Mouse (Mus musculus) kidney, adult 2 months (tissue): Measurements from ENCODE around the gene Vipas39.

Experiments used
- CTCF ChIP-seq: fragments of 200-500 bp; conservative IDR thresholded peaks from 2 replicates; pipeline ENCODE4 v1.5.1; 2011; ENCODE audit warnings: low read depth, mild to moderate bottlenecking, control low read depth, low read length, moderate library complexity, mixed read lengths; ENCODE audit not compliant: insufficient read depth, insufficient read length
- POLR2A ChIP-seq: fragments of 200-500 bp; IDR thresholded peaks from one replicate; pipeline ENCODE4 v1.6.1; 2011; ENCODE audit warnings: low read depth, low read length, control low read depth

GRCm38 (mm10) chr12:87238632-87239031 lies 27.4 kb downstream of the Vipas39 start, which contains the start of gene Noxred1:
- TF ChIP-seq POLR2A (no peak), CTCF (no peak)
